Comparison of ENCODE assay signal across 23 mouse cellular contexts in the genomic region with DNA sequence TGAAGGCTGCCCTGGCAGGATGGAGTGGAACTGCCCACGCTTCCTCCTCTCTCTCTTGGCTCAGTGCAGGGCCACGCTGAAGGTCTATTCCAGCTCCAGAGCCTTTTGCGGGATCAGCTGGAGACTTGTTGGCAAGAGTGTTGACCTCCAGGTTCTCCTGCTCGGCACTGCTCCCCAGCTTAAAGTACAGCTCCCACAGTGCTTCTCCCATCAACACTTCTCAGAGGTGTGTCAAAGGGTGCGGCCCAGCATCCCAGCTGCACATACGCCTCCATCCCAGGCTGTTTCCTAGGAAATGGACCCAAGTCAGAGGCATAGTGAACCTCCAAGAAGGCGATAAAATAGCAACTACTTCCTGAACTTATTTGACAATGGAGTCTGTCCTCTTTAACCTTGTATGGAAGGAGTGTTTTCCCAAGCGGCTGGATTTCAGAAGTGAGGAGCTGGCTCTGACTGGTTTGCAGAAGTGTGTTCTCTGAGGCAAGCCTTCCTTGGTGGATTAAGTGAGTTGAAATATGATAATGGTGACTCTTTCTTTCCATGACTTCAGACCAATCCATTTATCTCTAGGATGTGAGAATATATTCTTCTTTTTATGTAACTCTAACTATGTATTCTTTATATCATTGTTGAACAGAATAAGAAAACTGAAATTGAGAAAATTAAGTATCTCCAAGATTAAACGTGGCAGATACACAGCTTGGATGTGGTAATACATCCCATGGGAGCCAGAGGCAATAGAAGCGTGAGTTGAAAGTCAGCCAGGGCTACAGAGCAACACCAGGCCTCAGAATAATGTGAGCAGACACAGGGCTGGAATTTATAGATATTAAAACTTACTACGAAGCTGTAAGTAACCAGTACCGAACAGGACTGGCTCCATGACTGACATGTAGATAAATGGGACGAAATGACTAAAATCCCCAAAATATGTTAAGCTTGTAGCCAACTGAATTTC. TPM values are rescaled to one million over a fixed set of nuclear protein-coding genes. Genes with fewer than 3 reads are reported as not detected.
A peak's percentile ranks its signal among the peaks of the same experiment; 100 is the strongest.
DNase-seq lines count a peak whose midpoint lies in the region; ATAC-seq and TF ChIP-seq lines count a peak whose summit lies in the region.
"Had no signal": no experiment of that assay in that cellular context is flagged by ENCODE, and none has a peak within 500 bp of the region (broad histone marks: within the 10 kb centered on the region; RNA-seq: fewer than 3 reads in every experiment).

No protein-coding gene starts in this region.

- H3K4me3 ChIP-seq in midbrain, postnatal 0 days (ENCODE audit: low read depth, low read length): no peak overlapping the region
- H3K4me3 ChIP-seq in midbrain, embryonic 10.5 days: no peak overlapping the region
- H3K4me3 ChIP-seq in heart, postnatal 0 days (ENCODE audit: low read depth, low read length): no peak overlapping the region
- H3K4me3 ChIP-seq: embryonic facial prominence, embryonic 15.5 days; forebrain, embryonic 13.5 days; hindbrain, embryonic 10.5 days; midbrain, embryonic 15.5 days; neural tube, embryonic 12.5 days had no signal

- no peaks in the 10 kb centered on the region for H3K4me1 ChIP-seq in midbrain, postnatal 0 days (ENCODE audit: insufficient read depth, low read length)
- H3K4me1 ChIP-seq in midbrain, embryonic 10.5 days: no peaks in the 10 kb centered on the region
- no peaks in the 10 kb centered on the region for H3K4me1 ChIP-seq in heart, postnatal 0 days (ENCODE audit: control insufficient read depth, insufficient read depth)
- H3K4me1 ChIP-seq: forebrain, embryonic 13.5 days; hindbrain, embryonic 10.5 days; midbrain, embryonic 15.5 days; neural tube, embryonic 12.5 days had no signal

- WGBS in midbrain, postnatal 0 days: 80% methylated on average over 13 of the region's 13 CpGs
- 89% methylated on average over 13 of the region's 13 CpGs for WGBS in midbrain, embryonic 10.5 days
- 67% methylated on average over 13 of the region's 13 CpGs for WGBS in heart, postnatal 0 days

- DNase-seq in gastrocnemius, postnatal 14 days: peak; percentile 14
- no peak for DNase-seq in gastrocnemius, postnatal 25 days
- DNase-seq in midbrain, postnatal 0 days (ENCODE audit: low spot score): peak; percentile 8
- no peak for DNase-seq in midbrain, embryonic 10.5 days (ENCODE audit: low spot score)
- peak; percentile 11 for DNase-seq in heart, postnatal 0 days (ENCODE audit: low spot score)
- peak; percentile 30 for DNase-seq in testis, postnatal 14 days (ENCODE audit: low spot score)
- no peak for DNase-seq in thymus, postnatal 25 days
- DNase-seq: kidney, postnatal 25 days; liver, postnatal 0 days; right cerebral cortex, adult 18-20 months; thymus, adult 2 months had no signal

- H3K9ac ChIP-seq in midbrain, postnatal 0 days (replicated peaks; ENCODE audit: low read length, poor library complexity, severe bottlenecking): no peak overlapping the region
- H3K9ac ChIP-seq in heart, postnatal 0 days (replicated peaks; ENCODE audit: low read depth, low read length): no peak overlapping the region
- H3K9ac ChIP-seq: embryonic facial prominence, embryonic 15.5 days; forebrain, embryonic 13.5 days; liver, postnatal 0 days; midbrain, embryonic 15.5 days; neural tube, embryonic 12.5 days had no signal

- H3K27me3 ChIP-seq in midbrain, postnatal 0 days (ENCODE audit: insufficient read depth, low read length): no peaks in the 10 kb centered on the region
- no peaks in the 10 kb centered on the region for H3K27me3 ChIP-seq in midbrain, embryonic 10.5 days (ENCODE audit: low read depth, poor library complexity, severe bottlenecking)
- no peaks in the 10 kb centered on the region for H3K27me3 ChIP-seq in heart, postnatal 0 days (ENCODE audit: control insufficient read depth, insufficient read depth, low read length)
- H3K27me3 ChIP-seq: embryonic facial prominence, embryonic 15.5 days; forebrain, embryonic 13.5 days; midbrain, embryonic 15.5 days; neural tube, embryonic 12.5 days had no signal

- no peak for TF ChIP-seq EP300 in heart, postnatal 0 days (IDR thresholded peaks at IDR 0.05; ENCODE audit: low read depth)

- no peak; the same call in 1 of the 2 replicates for ATAC-seq in midbrain, postnatal 0 days (ENCODE audit: low FRiP score)
- no peak for ATAC-seq in heart, postnatal 0 days (ENCODE audit: insufficient read depth, low read depth)
- ATAC-seq: CD4-positive, CD25-positive, alpha-beta regulatory T cell, adult 4 months; forebrain, embryonic 13.5 days; intestine, postnatal 0 days; liver, postnatal 0 days; midbrain, embryonic 15.5 days had no signal

- H3K4me2 ChIP-seq in midbrain, postnatal 0 days (ENCODE audit: low read depth, low read length, poor library complexity, severe bottlenecking): no peak overlapping the region
- no peak overlapping the region for H3K4me2 ChIP-seq in heart, postnatal 0 days (ENCODE audit: low read depth, low read length)
- H3K4me2 ChIP-seq: embryonic facial prominence, embryonic 15.5 days; forebrain, embryonic 13.5 days; midbrain, embryonic 15.5 days; neural tube, embryonic 12.5 days had no signal

- no peaks in the 10 kb centered on the region for H3K36me3 ChIP-seq in midbrain, postnatal 0 days (ENCODE audit: insufficient read depth, low read length)
- H3K36me3 ChIP-seq in midbrain, embryonic 10.5 days: no peaks in the 10 kb centered on the region
- no peaks in the 10 kb centered on the region for H3K36me3 ChIP-seq in heart, postnatal 0 days (replicated peaks; ENCODE audit: control insufficient read depth, insufficient read depth, low read length)
- H3K36me3 ChIP-seq: embryonic facial prominence, embryonic 15.5 days; hindbrain, embryonic 10.5 days; midbrain, embryonic 15.5 days; neural tube, embryonic 12.5 days had no signal

- no peak overlapping the region for H3K27ac ChIP-seq in midbrain, postnatal 0 days (ENCODE audit: low read depth, low read length)
- no peak overlapping the region for H3K27ac ChIP-seq in midbrain, embryonic 10.5 days (replicated peaks)
- H3K27ac ChIP-seq in heart, postnatal 0 days (ENCODE audit: low read depth): no peak overlapping the region
- H3K27ac ChIP-seq: embryonic facial prominence, embryonic 15.5 days; forebrain, embryonic 13.5 days; hindbrain, embryonic 10.5 days; macrophage; midbrain, embryonic 15.5 days; neural tube, embryonic 12.5 days had no signal

- TF ChIP-seq CTCF in midbrain, postnatal 0 days (IDR thresholded peaks at IDR 0.05): no peak
- no peak for TF ChIP-seq CTCF in heart, postnatal 0 days (IDR thresholded peaks at IDR 0.05; ENCODE audit: low read depth)

- intact Hi-C loops in gastrocnemius, postnatal 14 days (cut with DNase I; ENCODE audit: low total_unique reads): no loop called here

- H3K9me3 ChIP-seq in midbrain, postnatal 0 days (ENCODE audit: low read length): no peaks in the 10 kb centered on the region
- no peaks in the 10 kb centered on the region for H3K9me3 ChIP-seq in midbrain, embryonic 10.5 days (replicated peaks)
- no peaks in the 10 kb centered on the region for H3K9me3 ChIP-seq in heart, postnatal 0 days (replicated peaks; ENCODE audit: control insufficient read depth, low read length)
- H3K9me3 ChIP-seq: embryonic facial prominence, embryonic 15.5 days; forebrain, embryonic 13.5 days; hindbrain, embryonic 10.5 days; midbrain, embryonic 15.5 days; neural tube, embryonic 12.5 days had no signal

RNA-seq across cellular contexts. Expression of a gene that starts 23.9 kb away (rescaled TPM):
- total RNA-seq in gastrocnemius, postnatal 14 days (2021): not detected
- not detected for total RNA-seq in gastrocnemius, postnatal 25 days (2021)
- not detected in 2 replicates for total RNA-seq in midbrain, postnatal 0 days (2014; rRNA removed)
- not detected in 2 replicates for polyA plus RNA-seq in midbrain, postnatal 0 days (2015; fragmentation: Nextera tagmentation; extraction: Ambion mirVana)
- polyA plus RNA-seq in midbrain, embryonic 10.5 days (2016; fragmentation: Nextera tagmentation; extraction: Ambion mirVana): not detected in 2 replicates
- not detected in 2 replicates for total RNA-seq in heart, postnatal 0 days (2014; rRNA removed; ENCODE audit: low replicate concordance)
- not detected in 2 replicates for polyA plus RNA-seq in heart, postnatal 0 days (2015; fragmentation: Nextera tagmentation; extraction: Ambion mirVana)
- total RNA-seq: adrenal gland, adult 18-20 months; common myeloid progenitor, adult 5-6 weeks; layer of hippocampus, postnatal 25 days; left cerebral cortex, postnatal 36 days had no signal
- polyA plus RNA-seq: CD4-positive, CD25-positive, alpha-beta regulatory T cell, adult 4 months; embryonic facial prominence, embryonic 15.5 days; forebrain, embryonic 13.5 days; hindbrain, embryonic 10.5 days; intestine, postnatal 0 days; liver, postnatal 0 days; macrophage; midbrain, embryonic 15.5 days; neural tube, embryonic 12.5 days; thymus, adult 2 months had no signal

Comparison
In these comparisons a context has a peak if more than half of its experiments do, and no peak if none do; other contexts are left out.
1. DNase-seq: peak in gastrocnemius, postnatal 14 days (single experiment), midbrain, postnatal 0 days (single experiment), heart, postnatal 0 days (single experiment) and testis, postnatal 14 days (single experiment); none in gastrocnemius, postnatal 25 days (single experiment), midbrain, embryonic 10.5 days (single experiment) and thymus, postnatal 25 days (single experiment).